Mouse (Mus musculus): ENCODE data around the gene Stxbp3.

DNA sequence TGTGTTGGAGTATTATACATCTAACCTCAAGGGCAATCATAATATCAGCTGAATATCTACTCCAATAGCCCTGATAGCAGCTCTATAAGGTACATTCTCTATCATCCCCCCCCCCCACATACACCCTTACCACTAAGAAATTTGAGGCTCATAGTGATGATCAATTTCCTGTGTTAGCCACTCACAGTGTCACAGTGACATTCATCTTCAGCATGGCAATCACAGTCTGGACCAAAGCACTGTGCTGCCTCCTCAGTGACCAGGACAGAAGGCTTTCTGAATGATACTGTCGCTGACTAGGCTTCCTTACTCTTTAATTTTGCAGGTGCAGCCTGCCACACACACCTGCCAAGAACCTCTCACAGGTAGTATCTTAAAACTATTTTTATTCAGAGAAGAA, 84.2 kb downstream of the Stxbp3 start:
- TF ChIP-seq ZKSCAN1 (IDR thresholded peaks at IDR 0.05; ENCODE audit: low read depth, low read length) (no peak), POLR2A (IDR thresholded peaks at IDR 0.05; ENCODE audit: control insufficient read depth in 1 of 2, insufficient read depth in 1 of 2, low read depth in 1 of 2, low read length in 2 of 2, poor library complexity in 1 of 2) (no peak), GABPA (IDR thresholded peaks at IDR 0.05; ENCODE audit: low read depth, low read length) (no peak), POLR2AphosphoS5 (IDR thresholded peaks at IDR 0.05; ENCODE audit: borderline replicate concordance, low read depth, low read length) (no peak), CTCF (IDR thresholded peaks at IDR 0.05 in 2 of 3, conservative IDR thresholded peaks at IDR 0.05 in 1 of 3; ENCODE audit: control insufficient read depth in 1 of 3, insufficient read depth in 1 of 3, low read depth in 2 of 3, low read length in 3 of 3, poor library complexity in 1 of 3, severe bottlenecking in 1 of 3) (no peak), GATA1 (IDR thresholded peaks at IDR 0.05; ENCODE audit: low read depth, low read length) (no peak), EP300 (IDR thresholded peaks at IDR 0.05; ENCODE audit: low read depth in 1 of 2, low read length in 2 of 2) (no peak), MEF2A (IDR thresholded peaks at IDR 0.05; ENCODE audit: extremely low read depth, insufficient replicate concordance, low read depth, low read length, poor library complexity, severe bottlenecking) (no peak), ELF1 (IDR thresholded peaks at IDR 0.05; ENCODE audit: low read depth, low read length) (no peak), USF1 (IDR thresholded peaks at IDR 0.05; ENCODE audit: low read depth, low read length) (no peak), NRF1 (IDR thresholded peaks at IDR 0.05; ENCODE audit: insufficient read depth, low read depth, low read length, poor library complexity, severe bottlenecking) (no peak)
